Mouse (Mus musculus): ENCODE data around the gene Fcer1a.

- TF ChIP-seq CTCF (IDR thresholded peaks at IDR 0.05; ENCODE audit: borderline replicate concordance, insufficient read depth, low read length) (no peak), POLR2A (IDR thresholded peaks at IDR 0.05; ENCODE audit: low read depth, low read length) (no peak)
Observed at GRCm38 (mm10) chr1:173249888-173250287, 22.9 kb upstream of the Fcer1a start.
